Mouse (Mus musculus): ENCODE results near the gene Il12rb2. TPM values are rescaled to one million over a fixed set of nuclear protein-coding genes. Genes with fewer than 3 reads are reported as not detected.
A peak's percentile ranks its signal among the peaks of the same experiment; 100 is the strongest.

Gene Il12rb2
- total RNA-seq, 2 experiments from 2014 or later = not detected

DNA sequence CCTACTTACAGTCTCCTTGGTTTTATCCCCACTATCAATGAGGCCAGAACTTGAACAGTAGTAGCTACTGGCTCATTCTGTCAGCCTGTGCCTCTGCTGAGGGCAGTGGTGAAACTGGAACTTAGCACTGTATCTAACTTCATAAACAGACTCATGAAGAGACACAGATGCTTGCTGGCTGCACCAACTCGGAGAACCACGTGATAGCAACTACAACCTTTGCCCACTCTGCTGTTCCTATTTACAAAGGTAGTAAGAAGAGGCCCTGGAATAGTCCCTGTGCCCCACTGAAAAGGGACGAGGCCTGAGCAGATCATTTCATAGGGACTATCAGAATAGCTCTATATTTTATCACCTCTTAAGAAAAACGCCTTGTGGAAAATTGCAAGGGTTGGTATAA, 75.7 kb downstream of the Il12rb2 start:
- DNase-seq = no peak
- intact Hi-C loops (cut with DNase I) = no loop called here

DNA sequence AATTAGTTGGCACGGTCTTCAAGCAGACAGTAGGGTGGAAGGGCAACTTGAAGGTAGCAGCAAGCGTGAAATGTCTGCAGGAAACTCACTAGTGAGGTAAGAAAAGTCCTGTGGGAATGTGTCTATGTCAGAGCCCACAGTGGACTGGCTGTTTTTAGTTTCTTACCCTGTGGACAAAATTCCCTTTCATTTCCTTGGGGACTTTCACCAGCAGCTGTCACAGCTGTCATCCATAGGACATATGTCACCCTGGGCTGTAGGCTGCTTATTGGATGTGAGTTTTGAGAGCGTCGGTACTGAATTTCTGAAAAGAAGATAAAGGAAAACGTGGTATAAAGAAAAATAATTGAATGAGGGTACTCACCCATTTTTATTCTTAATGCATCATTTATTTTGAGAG, 77.2 kb downstream of the Il12rb2 start:
- intact Hi-C loops (cut with DNase I) = no loop called here
- no peak for DNase-seq

DNA sequence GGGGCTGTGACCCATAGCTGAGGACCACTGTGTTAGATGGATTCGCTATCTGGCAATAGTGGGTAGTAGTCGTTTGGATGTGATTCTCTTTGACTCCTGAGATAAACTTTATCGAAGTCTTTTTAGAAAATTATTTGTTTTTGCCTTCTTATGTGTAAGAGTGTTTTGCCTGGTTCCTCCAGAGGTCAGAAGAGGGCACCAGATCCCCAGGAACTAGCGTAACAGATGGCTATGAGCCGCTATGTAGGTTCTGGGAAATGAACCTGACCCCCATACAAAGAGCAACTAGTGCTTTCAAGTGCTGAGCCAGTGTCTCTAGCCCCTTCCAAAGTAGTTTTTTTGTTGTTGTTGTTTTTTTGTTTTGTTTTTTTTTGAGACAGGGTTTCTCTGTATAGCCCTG, 79.9 kb downstream of the Il12rb2 start:
- intact Hi-C loops (cut with DNase I) = no loop called here

DNA sequence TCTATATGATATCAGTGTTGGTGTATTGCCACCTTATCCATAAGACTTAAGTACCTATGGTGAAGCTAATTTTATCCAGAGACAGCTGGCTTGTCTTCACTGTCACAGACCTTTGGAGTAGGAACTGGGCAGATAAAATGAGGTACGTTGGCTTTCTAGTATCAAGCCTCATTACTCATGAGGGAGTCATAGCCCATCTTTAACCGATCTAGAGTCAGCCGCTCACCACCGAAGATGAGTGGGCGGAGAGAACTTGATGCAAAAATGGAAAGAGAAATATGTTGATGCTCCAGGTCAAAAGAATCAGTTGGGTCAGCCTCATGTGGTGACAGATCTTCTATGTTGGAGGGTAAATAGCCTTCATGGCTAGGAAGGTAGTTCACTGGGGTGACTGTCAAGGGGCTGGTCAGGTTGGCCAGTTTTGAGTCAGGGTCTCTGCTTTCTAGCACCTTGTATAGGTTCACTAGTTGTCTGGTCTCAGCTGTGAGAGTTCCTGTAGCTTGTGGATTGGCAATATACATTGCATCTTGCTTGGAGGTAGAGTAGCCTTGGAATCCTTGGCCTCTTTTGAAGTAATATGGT, 83.9 kb downstream of the Il12rb2 start:
- intact Hi-C loops (cut with DNase I) = no loop called here
- DNase-seq = no peak

More for the DNA sequence above, 79.9 kb downstream of the Il12rb2 start:
- no peak for DNase-seq

DNA sequence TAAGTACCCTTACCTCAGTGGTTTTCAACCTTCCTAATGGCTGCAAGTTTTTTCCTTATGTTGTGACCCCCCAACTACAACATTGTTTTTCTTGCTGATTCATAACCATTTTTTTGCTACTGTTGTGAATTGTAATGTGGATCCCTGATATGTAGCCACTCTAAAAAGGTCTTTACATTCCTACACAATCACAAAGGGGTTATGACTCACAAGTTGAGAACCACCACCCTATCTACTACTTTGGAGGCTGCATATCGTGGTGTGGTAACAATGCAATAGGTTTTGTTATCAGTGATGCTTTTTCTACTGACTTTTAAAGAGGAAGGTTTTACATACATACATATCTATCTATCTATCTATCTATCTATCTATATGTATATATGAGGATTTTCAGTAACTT, 93.1 kb downstream of the Il12rb2 start:
- DNase-seq = no peak
- intact Hi-C loops (cut with DNase I) = no loop called here

- DNase-seq = no peak
- intact Hi-C loops (cut with DNase I) = no loop called here
Measured at GRCm38 (mm10) chr6:67281614-67282197, 94.3 kb downstream of the Il12rb2 start.

- DNase-seq = no peak
- intact Hi-C loops (cut with DNase I) = no loop called here
Measured at GRCm38 (mm10) chr6:67277944-67278343, 98.0 kb downstream of the Il12rb2 start.

DNA sequence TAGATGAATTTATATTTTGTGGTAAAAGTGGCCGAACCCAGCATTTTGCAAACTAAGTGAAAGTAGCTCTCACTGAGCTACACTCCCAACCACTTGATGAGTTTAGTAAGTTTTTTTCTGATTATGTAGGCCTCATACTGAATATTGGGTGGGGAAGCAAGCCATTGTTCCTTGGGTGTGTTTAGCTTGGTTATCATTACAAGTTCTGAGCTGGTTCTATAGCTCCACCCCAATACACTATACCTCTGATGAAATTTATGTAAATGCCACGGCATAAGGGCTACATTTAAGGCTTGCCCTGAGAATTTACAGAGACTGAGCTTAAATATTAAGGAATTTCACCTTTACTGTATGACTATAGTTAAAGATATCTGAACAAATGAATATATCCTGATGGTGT, 106.5 kb downstream of the Il12rb2 start:
- no peak for DNase-seq
- intact Hi-C loops (cut with DNase I) = loop anchor here (5.0 kb wide), 1 partner anchor 312 kb away; no protein-coding TSS in a partner anchor

- intact Hi-C loops (cut with DNase I) = loop anchor here (5.0 kb wide), 1 partner anchor 312 kb away; no protein-coding TSS in a partner anchor
- DNase-seq = no peak
Measured at GRCm38 (mm10) chr6:67268983-67269382, 107.0 kb downstream of the Il12rb2 start.

DNA sequence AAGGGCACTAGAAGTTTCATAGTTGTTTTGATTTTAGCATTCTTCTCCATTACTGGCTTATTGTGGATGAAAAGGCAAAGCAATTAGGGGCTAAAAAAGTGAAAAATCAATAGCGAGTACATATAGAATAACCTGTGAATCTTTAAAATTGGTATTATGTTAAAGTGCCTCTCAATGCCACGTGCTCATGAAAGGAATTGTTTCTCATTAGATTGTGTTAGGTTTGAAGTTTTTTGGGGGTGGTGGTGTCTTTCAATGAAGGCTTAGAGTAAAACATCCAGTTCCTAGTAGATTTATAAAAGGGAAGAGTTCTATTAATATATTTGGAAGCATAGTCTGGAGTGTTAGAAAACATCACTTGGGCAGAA, 107.8 kb downstream of the Il12rb2 start:
- no peak for DNase-seq
- intact Hi-C loops (cut with DNase I) = loop anchor here (5.0 kb wide), 1 partner anchor 311 kb away; no protein-coding TSS in a partner anchor

DNA sequence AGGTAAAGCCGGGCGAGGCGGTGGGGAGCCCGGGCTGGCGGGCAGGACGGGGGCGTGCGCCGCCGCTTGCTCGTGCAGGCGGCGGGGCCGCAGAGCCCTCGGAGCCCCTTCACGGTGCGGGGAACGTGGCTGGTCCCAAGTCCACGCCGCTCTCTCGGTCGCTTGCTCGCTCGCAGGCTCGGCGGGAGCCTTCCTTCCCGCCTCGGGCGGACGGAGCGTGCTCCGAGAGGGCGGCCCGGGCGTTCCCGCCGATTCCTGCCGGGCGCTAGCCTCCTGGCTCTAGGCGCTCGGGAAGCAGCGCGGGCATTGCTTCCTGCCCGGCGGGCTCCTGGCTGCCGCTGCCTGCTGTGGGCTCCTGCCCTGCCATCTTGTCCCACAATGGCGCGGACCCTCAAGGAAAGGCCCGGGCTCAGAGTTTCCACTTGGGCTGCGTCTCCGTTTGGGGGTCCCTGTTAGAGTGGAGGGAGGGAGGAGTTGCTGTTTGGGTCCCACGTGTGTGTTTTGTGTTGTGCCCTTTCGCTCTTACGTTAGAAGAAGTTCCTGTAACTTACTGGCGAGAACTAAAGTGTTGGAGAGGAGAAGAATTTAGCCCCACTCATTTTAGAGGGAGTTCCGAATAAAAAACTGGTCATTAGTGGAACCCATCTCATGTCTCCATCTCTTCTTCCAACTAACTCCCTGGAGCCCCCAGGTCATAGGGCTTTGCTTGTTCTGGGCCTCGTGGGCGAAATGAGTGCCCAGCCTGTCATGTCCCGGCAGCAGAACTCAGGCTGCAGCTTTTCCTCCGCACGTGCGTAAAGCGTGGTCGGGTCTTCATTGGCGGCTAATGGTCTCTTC, 108.4 kb downstream of the Il12rb2 start:
- intact Hi-C loops (cut with DNase I) = loop anchor here (2.0 to 5.0 kb wide), 2 partner anchors 39 to 310 kb away; no protein-coding TSS in a partner anchor
- peak; percentile 12 to 31 for DNase-seq

- peak; percentile 89 to 91 for DNase-seq
- intact Hi-C loops (cut with DNase I) = loop anchor here (2.0 to 5.0 kb wide), 2 partner anchors 38 to 310 kb away; no protein-coding TSS in a partner anchor
Measured at GRCm38 (mm10) chr6:67266664-67267407, 109.2 kb downstream of the Il12rb2 start.

DNA sequence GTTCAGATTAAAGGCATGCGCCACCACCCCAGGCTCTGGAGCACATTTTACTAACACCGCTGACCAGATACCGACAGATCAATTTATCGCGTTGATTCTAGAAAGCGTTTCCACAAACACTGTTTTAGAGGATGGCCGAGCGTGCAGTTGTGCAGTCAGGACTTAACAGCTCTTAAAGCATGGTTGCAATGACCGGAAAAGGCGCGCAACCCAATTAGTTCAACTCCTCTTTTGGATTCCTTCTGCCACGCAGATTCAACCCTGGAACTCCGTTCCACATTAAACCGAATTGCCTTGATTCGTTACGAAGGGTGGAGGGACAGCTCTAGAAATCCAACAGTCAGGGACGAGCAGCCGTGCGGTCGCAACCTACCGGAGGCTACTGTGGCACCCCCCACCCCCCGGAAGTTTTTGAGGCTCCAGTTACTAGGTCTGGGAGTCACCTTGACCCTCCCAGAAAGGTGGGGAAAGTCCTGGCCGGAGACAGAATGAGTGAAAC, 109.8 kb downstream of the Il12rb2 start:
- intact Hi-C loops (cut with DNase I) = loop anchor here (2.0 to 5.0 kb wide), 2 partner anchors 37 to 309 kb away; no protein-coding TSS in a partner anchor

GRCm38 (mm10) chr6:67264935-67265334, 111.1 kb downstream of the Il12rb2 start:
- intact Hi-C loops (cut with DNase I) = loop anchor here (5.0 kb wide), 1 partner anchor 308 kb away; no protein-coding TSS in a partner anchor
- no peak for DNase-seq

More for the DNA sequence above, 109.8 kb downstream of the Il12rb2 start:
- no peak for DNase-seq

DNA sequence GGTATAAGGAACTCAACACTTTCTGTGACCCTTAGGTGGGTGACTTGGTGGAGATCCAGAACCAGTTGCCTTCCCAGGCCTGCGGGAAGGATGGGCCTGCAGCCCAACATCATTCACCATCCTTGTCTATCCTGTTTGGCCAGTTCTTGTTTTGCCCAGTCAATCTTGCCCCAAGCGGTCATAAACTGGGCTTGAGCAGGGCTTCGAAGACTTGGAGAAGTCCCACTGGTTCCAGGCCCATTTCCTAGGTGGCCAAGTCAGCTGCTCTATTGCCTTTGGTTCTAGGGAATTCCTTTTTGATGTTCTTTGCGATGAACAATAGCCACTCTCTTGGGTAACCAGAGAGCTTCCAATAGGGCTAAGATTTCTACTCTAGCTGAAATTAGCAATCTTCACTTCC, 124.9 kb downstream of the Il12rb2 start:
- intact Hi-C loops (cut with DNase I) = no loop called here
- no peak for DNase-seq

DNA sequence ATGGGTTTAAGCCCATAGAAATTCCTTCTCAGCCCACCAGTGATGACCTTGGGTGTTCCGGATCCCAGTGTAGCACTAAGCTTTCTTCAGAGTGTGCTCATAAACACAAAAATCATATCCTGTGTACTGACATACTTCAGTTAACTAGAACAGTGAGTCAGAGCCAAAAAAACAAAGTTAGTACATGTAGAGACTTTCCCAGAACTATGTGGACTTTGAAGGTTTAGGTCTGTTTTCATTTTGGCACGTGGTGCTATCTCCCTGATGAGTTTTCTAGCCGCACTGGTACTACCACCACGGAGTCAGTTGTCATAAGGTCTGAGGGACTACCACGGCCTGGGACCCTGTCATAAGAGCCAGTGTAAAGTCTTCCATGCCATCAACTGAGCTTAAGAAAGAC, 131.5 kb downstream of the Il12rb2 start:
- no peak for DNase-seq
- intact Hi-C loops (cut with DNase I) = no loop called here

DNA sequence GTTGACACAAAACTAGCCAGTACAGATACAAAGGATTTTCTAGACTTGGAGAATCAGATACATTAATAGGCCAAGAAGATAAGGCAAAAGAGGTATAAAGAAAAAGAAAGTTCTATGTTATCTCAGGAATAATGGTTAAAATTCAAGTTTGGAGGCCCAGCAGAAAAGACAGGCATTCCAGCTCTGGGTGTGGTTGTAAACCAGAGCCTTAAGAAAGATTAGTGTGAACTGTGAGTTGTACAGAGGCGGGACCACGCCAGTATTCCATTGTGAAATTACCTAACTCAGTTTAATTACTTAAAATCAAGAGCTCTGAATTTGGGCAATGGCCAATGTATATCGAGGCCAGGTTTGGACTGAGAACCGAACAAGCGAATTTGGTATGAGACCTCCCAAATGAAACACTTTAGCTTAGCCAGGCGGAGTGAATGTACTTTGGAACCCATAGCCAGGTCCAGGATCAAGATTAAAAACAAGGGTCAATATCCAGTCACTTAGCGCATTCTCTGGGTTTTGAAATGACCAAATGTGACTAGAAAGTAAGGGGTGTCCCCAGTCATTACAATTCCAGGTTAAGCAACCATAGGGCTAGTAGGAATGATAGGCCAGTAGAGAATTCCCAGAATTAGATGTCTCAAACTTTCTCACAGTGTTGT, 132.1 kb downstream of the Il12rb2 start:
- no peak for DNase-seq
- intact Hi-C loops (cut with DNase I) = no loop called here
